Mouse (Mus musculus) MEL (cell line): ENCODE results near the gene Itpk1. TPM values are rescaled to one million over a fixed set of nuclear protein-coding genes. Genes with fewer than 3 reads are reported as not detected.

Source experiments
- DNase-seq: peaks from one replicate; pipeline ENCODE4 v3.0.0; 2011; ENCODE audit warnings: low read depth, low spot score
- H3K27ac ChIP-seq: 2 replicates; pipeline ENCODE4 v1.5.1; 2012; ENCODE audit warnings: low read depth, mild to moderate bottlenecking, control low read depth, low read length, moderate library complexity; ENCODE audit not compliant: control insufficient read depth
- H3K27me3 ChIP-seq, 2 experiments: fragments of 150-350 bp in 1 of 2; sonication (generic) in 1 of 2; 2 replicates each; pipeline ENCODE4 v1.6.1; 2012; ENCODE audit warnings: low read length in 2 of 2, mild to moderate bottlenecking in 2 of 2, improper control_type of control experiment in 1 of 2, moderate library complexity in 1 of 2; ENCODE audit not compliant: insufficient read depth in 2 of 2, control insufficient read depth in 1 of 2
- H3K36me3 ChIP-seq, 2 experiments: 2 replicates each; pipeline ENCODE4 v1.6.1; 2012 to 2014; ENCODE audit warnings: low read length in 2 of 2, improper control_type of control experiment in 1 of 2, inconsistent platforms in 1 of 2, mild to moderate bottlenecking in 1 of 2; ENCODE audit not compliant: insufficient read depth in 2 of 2, control insufficient read depth in 1 of 2
- H3K4me1 ChIP-seq, 2 experiments: fragments of 150-350 bp in 1 of 2; sonication (generic) in 1 of 2; 2 replicates each; pipeline ENCODE4 v1.6.1; 2012; ENCODE audit warnings: low read length in 2 of 2, improper control_type of control experiment in 1 of 2, mild to moderate bottlenecking in 1 of 2; ENCODE audit not compliant: insufficient read depth in 2 of 2, control insufficient read depth in 1 of 2
- H3K4me3 ChIP-seq, 2 experiments: fragments of 150-350 bp in 1 of 2; sonication (generic) in 1 of 2; 2 replicates each; pipeline ENCODE4 v1.5.1; 2012; ENCODE audit warnings: low read depth in 2 of 2, low read length in 2 of 2, mild to moderate bottlenecking in 2 of 2, moderate library complexity in 2 of 2, control low read depth in 1 of 2, improper control_type of control experiment in 1 of 2; ENCODE audit not compliant: control insufficient read depth in 1 of 2, insufficient read depth in 1 of 2
- H3K79me2 ChIP-seq: 2 replicates; pipeline ENCODE4 v1.6.1; 2012; ENCODE audit warnings: mild to moderate bottlenecking, low read length, moderate library complexity; ENCODE audit not compliant: control insufficient read depth, poor library complexity, insufficient read depth
- H3K9ac ChIP-seq: 2 replicates; pipeline ENCODE4 v1.6.1; 2012; ENCODE audit warnings: low read depth, mild to moderate bottlenecking, control low read depth, low read length, moderate library complexity; ENCODE audit not compliant: control insufficient read depth, poor library complexity, severe bottlenecking
- H3K9me3 ChIP-seq: fragments of 150-350 bp; sonication (generic); replicated peaks from 2 replicates; pipeline ENCODE4 v1.6.1; 2012; ENCODE audit warnings: mild to moderate bottlenecking, low read length, improper control_type of control experiment, moderate library complexity; ENCODE audit not compliant: insufficient read depth
- BHLHE40 ChIP-seq: IDR thresholded peaks from 2 replicates; pipeline ENCODE4 v1.6.1; 2012; ENCODE audit warnings: low read depth, mild to moderate bottlenecking, inconsistent platforms, low read length, improper control_type of control experiment, borderline replicate concordance
- CHD2 ChIP-seq: IDR thresholded peaks from 2 replicates; pipeline ENCODE4 v1.6.1; 2011; ENCODE audit warnings: low read length, improper control_type of control experiment
- CTCF ChIP-seq, 3 experiments: IDR thresholded peaks in 2 of 3; conservative IDR thresholded peaks in 1 of 3; 2 replicates each; pipeline ENCODE4 v1.5.1; 2011 to 2012; ENCODE audit warnings: low read length in 3 of 3, low read depth in 2 of 3, mild to moderate bottlenecking in 2 of 3, improper control_type of control experiment in 1 of 3, inconsistent platforms in 1 of 3, mixed read lengths in 1 of 3, moderate library complexity in 1 of 3; ENCODE audit not compliant: control insufficient read depth in 1 of 3, insufficient read depth in 1 of 3, poor library complexity in 1 of 3, severe bottlenecking in 1 of 3
- E2F4 ChIP-seq: IDR thresholded peaks from 2 replicates; pipeline ENCODE4 v1.6.1; 2011; ENCODE audit warnings: low read depth, low read length, improper control_type of control experiment, borderline replicate concordance
- ELF1 ChIP-seq: IDR thresholded peaks from 2 replicates; pipeline ENCODE4 v1.6.1; 2014; ENCODE audit warnings: low read depth, mild to moderate bottlenecking, inconsistent platforms, low read length, improper control_type of control experiment, moderate library complexity
- ETS1 ChIP-seq: IDR thresholded peaks from 2 replicates; pipeline ENCODE4 v1.6.1; 2012; ENCODE audit warnings: low read depth, mild to moderate bottlenecking, inconsistent platforms, low read length, improper control_type of control experiment, moderate library complexity
- GATA1 ChIP-seq: IDR thresholded peaks from 2 replicates; pipeline ENCODE4 v1.6.1; 2011; ENCODE audit warnings: low read depth, low read length, improper control_type of control experiment
- KAT2A ChIP-seq: conservative IDR thresholded peaks from 2 replicates; pipeline ENCODE4 v1.6.1; 2012; ENCODE audit warnings: low read depth, low read length, improper control_type of control experiment, inconsistent platforms
- MAZ ChIP-seq: IDR thresholded peaks from 2 replicates; pipeline ENCODE4 v1.6.1; 2012; ENCODE audit warnings: low read depth, mild to moderate bottlenecking, inconsistent platforms, low read length, improper control_type of control experiment
- MXI1 ChIP-seq: IDR thresholded peaks from 2 replicates; pipeline ENCODE4 v1.6.1; 2011; ENCODE audit warnings: mild to moderate bottlenecking, low read depth, low read length, improper control_type of control experiment
- MYC ChIP-seq: IDR thresholded peaks from 2 replicates; pipeline ENCODE4 v1.6.1; 2011; ENCODE audit warnings: low read depth, mild to moderate bottlenecking, low read length, improper control_type of control experiment, moderate library complexity
- NELFE ChIP-seq: IDR thresholded peaks from 2 replicates; pipeline ENCODE4 v1.6.1; 2011; ENCODE audit warnings: low read depth, low read length, improper control_type of control experiment
- POLR2AphosphoS5 ChIP-seq: IDR thresholded peaks from 2 replicates; pipeline ENCODE4 v1.6.1; 2012; ENCODE audit warnings: low read depth, borderline replicate concordance, mild to moderate bottlenecking, inconsistent platforms, low read length, moderate library complexity, mixed read lengths
- RAD21 ChIP-seq: IDR thresholded peaks from 2 replicates; pipeline ENCODE4 v1.6.1; 2011; ENCODE audit warnings: mild to moderate bottlenecking, low read depth, low read length, improper control_type of control experiment
- RCOR1 ChIP-seq: IDR thresholded peaks from 2 replicates; pipeline ENCODE4 v1.6.1; 2012; ENCODE audit warnings: low read depth, mild to moderate bottlenecking, inconsistent platforms, low read length, improper control_type of control experiment
- SIN3A ChIP-seq: IDR thresholded peaks from 2 replicates; pipeline ENCODE4 v1.6.1; 2012; ENCODE audit warnings: low read length, improper control_type of control experiment, inconsistent platforms
- SMC3 ChIP-seq: IDR thresholded peaks from 2 replicates; pipeline ENCODE4 v1.6.1; 2011; ENCODE audit warnings: low read depth, low read length, improper control_type of control experiment
- TCF12 ChIP-seq: IDR thresholded peaks from 2 replicates; pipeline ENCODE4 v1.6.1; 2014; ENCODE audit warnings: low read depth, mild to moderate bottlenecking, inconsistent platforms, low read length, improper control_type of control experiment, moderate library complexity
- UBTF ChIP-seq: IDR thresholded peaks from 2 replicates; pipeline ENCODE4 v1.6.1; 2012; ENCODE audit warnings: low read depth, mild to moderate bottlenecking, inconsistent platforms, low read length, improper control_type of control experiment, moderate library complexity, borderline replicate concordance; ENCODE audit not compliant: insufficient read depth
- ZKSCAN1 ChIP-seq: IDR thresholded peaks from 2 replicates; pipeline ENCODE4 v1.6.1; 2012; ENCODE audit warnings: low read depth, mild to moderate bottlenecking, inconsistent platforms, low read length, improper control_type of control experiment, moderate library complexity
- ZMIZ1 ChIP-seq: IDR thresholded peaks from 2 replicates; pipeline ENCODE4 v1.6.1; 2012; ENCODE audit warnings: low read depth, mild to moderate bottlenecking, inconsistent platforms, low read length, improper control_type of control experiment, moderate library complexity
- ZNF384 ChIP-seq: IDR thresholded peaks from 2 replicates; pipeline ENCODE4 v1.6.1; 2012; ENCODE audit warnings: low read depth, mild to moderate bottlenecking, inconsistent platforms, low read length, improper control_type of control experiment
- polyA plus RNA-seq, 2 experiments: library from polyadenylated mRNA; stranded (reverse) in 1 of 2; unstranded in 1 of 2; fragments of >175 nt in 1 of 2; fragments of >200 nt in 1 of 2; gene quantifications; 2 replicates each; pipeline versions ENCODE4 v1.2.1 to v1.2.4; 2012; ENCODE audit warnings: low replicate concordance in 2 of 2, low read depth in 1 of 2; ENCODE audit not compliant: insufficient read length in 2 of 2, insufficient read depth in 1 of 2, missing spikeins in 1 of 2
- total RNA-seq: library from RNA; depleted of rRNA; stranded (reverse); fragments of 300-350 nt; gene quantifications from 2 replicates; pipeline ENCODE4 v1.2.3, GENCODE M21; 2012

Itpk1 gene
- total and polyA plus RNA-seq, 3 experiments = 12.0 to 25.7 TPM; not detected in 1

- Histone ChIP-seq H3K27ac (no peak overlapping the region), H3K36me3 (no peaks in the 10 kb centered on the region), H3K9ac (no peak overlapping the region), H3K4me3 (no peak overlapping the region), H3K79me2 (no peaks in the 10 kb centered on the region), H3K4me1 (no peaks in the 10 kb centered on the region), H3K27me3 (no peaks in the 10 kb centered on the region)
- DNase-seq = no peak
- TF ChIP-seq POLR2AphosphoS5 = no peak
- TF ChIP-seq MXI1 = no peak
- TF ChIP-seq E2F4 = no peak
- no peak for TF ChIP-seq BHLHE40
- no peak for TF ChIP-seq KAT2A
- TF ChIP-seq, all 39 proteins: peak for 0
- H3K9me3 ChIP-seq = no peaks in the 10 kb centered on the region
These were observed 67.5 kb downstream of the Itpk1 start for GRCm38 (mm10) chr12:102637235-102637634.

DNA sequence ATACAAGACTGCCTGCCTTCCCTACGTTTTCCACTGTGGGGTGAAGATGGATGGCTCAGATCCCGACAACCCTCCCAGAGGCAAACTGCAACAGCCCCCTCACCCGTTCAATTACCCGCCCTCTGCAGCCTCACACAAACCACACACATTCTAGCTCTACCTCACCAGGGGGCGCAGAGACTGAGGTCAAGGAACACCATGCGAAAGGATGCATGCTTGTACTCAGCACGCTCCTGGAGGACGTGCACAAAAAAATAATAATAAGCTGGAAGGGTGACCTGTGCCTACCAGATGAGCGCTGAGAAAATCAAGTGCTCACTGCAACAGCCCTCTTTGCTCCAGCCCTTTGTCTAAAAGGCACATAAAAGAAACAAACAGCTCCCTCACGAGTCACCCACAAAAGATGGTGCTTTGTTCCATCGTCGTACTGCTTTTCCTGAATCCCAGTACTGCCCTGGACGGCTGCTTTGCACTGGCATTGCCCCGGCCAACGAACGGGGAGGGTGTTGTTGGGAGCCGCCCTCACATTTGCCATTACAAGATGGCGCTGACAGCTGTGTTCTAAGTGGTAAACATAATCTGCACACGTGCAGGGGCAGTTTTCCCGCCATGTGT is 70.2 kb downstream of the Itpk1 start:
- H3K4me1 ChIP-seq = no peaks in the 10 kb centered on the region; a peak in 1 of 4 replicates
- no peaks in the 10 kb centered on the region for H3K9me3 ChIP-seq
- no peak for DNase-seq
- H3K27me3 ChIP-seq = no peaks in the 10 kb centered on the region
- H3K27ac ChIP-seq = no peak overlapping the region
- H3K9ac ChIP-seq = no peak overlapping the region
- no peak for TF ChIP-seq UBTF
- no peak for TF ChIP-seq NELFE
- TF ChIP-seq MYC = no peak
- TF ChIP-seq CHD2 = no peak
- TF ChIP-seq MAZ = no peak
- no peak for TF ChIP-seq TCF12
- no peak for TF ChIP-seq CTCF (IDR thresholded peaks at IDR 0.05 in 2 of 3, conservative IDR thresholded peaks at IDR 0.05 in 1 of 3; ENCODE audit: control insufficient read depth in 1 of 3, insufficient read depth in 1 of 3, low read depth in 2 of 3, low read length in 3 of 3, poor library complexity in 1 of 3, severe bottlenecking in 1 of 3)
- no peak for TF ChIP-seq ZKSCAN1
- no peak for TF ChIP-seq ELF1
- TF ChIP-seq RCOR1 = no peak
- TF ChIP-seq E2F4 = no peak
- no peak for TF ChIP-seq SIN3A
- TF ChIP-seq GATA1 = no peak
- TF ChIP-seq ZMIZ1 = no peak
- no peak for TF ChIP-seq ETS1
- TF ChIP-seq SMC3 = no peak
- no peak for TF ChIP-seq RAD21
- TF ChIP-seq ZNF384 = no peak
- no peaks in the 10 kb centered on the region for H3K36me3 ChIP-seq
- H3K79me2 ChIP-seq = no peaks in the 10 kb centered on the region
- H3K4me3 ChIP-seq = no peak overlapping the region
